Mouse (Mus musculus): ENCODE measurements around the gene Tnp2. TPM values are rescaled to one million over a fixed set of nuclear protein-coding genes. Genes with fewer than 3 reads are reported as not detected.

The Tnp2 gene
- polyA plus RNA-seq, 1 experiment from 2014 or later, result not detected

GRCm38 (mm10) chr16:10773543-10773942 is 14.9 kb downstream of the Tnp2 start:
- H3K4me3 ChIP-seq, result no peak overlapping the region

GRCm38 (mm10) chr16:10771769-10772510 is 16.5 kb downstream of the Tnp2 start:
- Histone ChIP-seq H3K27me3 (ENCODE audit: low read depth, poor library complexity, severe bottlenecking) (0 out of 2 replicates have a peak, but pooled peaks cover 6% of the 10 kb centered on the region), H3K4me1 (peaks cover 26% of the 10 kb centered on the region), H3K4me3 (no peak overlapping the region), H3K36me3 (no peaks in the 10 kb centered on the region), H3K27ac (no peak overlapping the region), H3K9me3 (replicated peaks) (no peaks in the 10 kb centered on the region)
- DNase-seq (ENCODE audit: low spot score), result no peak
- WGBS, result 42% methylated on average over 19 of the region's 19 CpGs

More at GRCm38 (mm10) chr16:10773543-10773942, 14.9 kb downstream of the Tnp2 start:
- no peak for DNase-seq (ENCODE audit: low spot score)
- Histone ChIP-seq H3K9me3 (replicated peaks) (no peaks in the 10 kb centered on the region), H3K27ac (no peak overlapping the region), H3K4me1 (peaks cover 28% of the 10 kb centered on the region), H3K36me3 (no peaks in the 10 kb centered on the region), H3K27me3 (ENCODE audit: low read depth, poor library complexity, severe bottlenecking) (0 out of 2 replicates have a peak, but pooled peaks cover 5% of the 10 kb centered on the region)
- 88% methylated on average over 8 of the region's 8 CpGs for WGBS

- H3K9me3 ChIP-seq (replicated peaks), result no peaks in the 10 kb centered on the region
- 44% methylated on average over 4 of the region's 4 CpGs for WGBS
- H3K36me3 ChIP-seq, result no peaks in the 10 kb centered on the region
- H3K4me1 ChIP-seq, result peaks cover 26% of the 10 kb centered on the region
- H3K27ac ChIP-seq, result no peak overlapping the region
- DNase-seq (ENCODE audit: low spot score), result no peak
- no peak overlapping the region for H3K4me3 ChIP-seq
- H3K27me3 ChIP-seq (ENCODE audit: low read depth, poor library complexity, severe bottlenecking), result 0 out of 2 replicates have a peak, but pooled peaks cover 6% of the 10 kb centered on the region
These were observed 17.7 kb downstream of the Tnp2 start for GRCm38 (mm10) chr16:10770531-10771325.

GRCm38 (mm10) chr16:10769661-10770060 is 18.8 kb downstream of the Tnp2 start:
- Histone ChIP-seq H3K36me3 (no peaks in the 10 kb centered on the region), H3K27ac (0 out of 2 replicates have a peak overlapping the region, but pooled peaks have one; percentile 2), H3K27me3 (ENCODE audit: low read depth, poor library complexity, severe bottlenecking) (0 out of 2 replicates have a peak, but pooled peaks cover 6% of the 10 kb centered on the region), H3K4me3 (no peak overlapping the region), H3K4me1 (peaks cover 26% of the 10 kb centered on the region), H3K9me3 (replicated peaks) (no peaks in the 10 kb centered on the region)
- DNase-seq (ENCODE audit: low spot score), result no peak
- WGBS, result 34% methylated on average over 2 of the region's 2 CpGs

- WGBS, result 55% methylated on average over 9 of the region's 9 CpGs
- DNase-seq (ENCODE audit: low spot score), result no peak
- H3K27me3 ChIP-seq (ENCODE audit: low read depth, poor library complexity, severe bottlenecking), result 0 out of 2 replicates have a peak, but pooled peaks cover 6% of the 10 kb centered on the region
- H3K9me3 ChIP-seq (replicated peaks), result no peaks in the 10 kb centered on the region
- no peaks in the 10 kb centered on the region for H3K36me3 ChIP-seq
- peaks cover 26% of the 10 kb centered on the region for H3K4me1 ChIP-seq
- no peak overlapping the region for H3K27ac ChIP-seq
- H3K4me3 ChIP-seq, result no peak overlapping the region
These were observed 19.6 kb downstream of the Tnp2 start for GRCm38 (mm10) chr16:10768821-10769220.

- DNase-seq (ENCODE audit: low spot score), result peak; percentile 70
- H3K27me3 ChIP-seq (ENCODE audit: low read depth, poor library complexity, severe bottlenecking), result 0 out of 2 replicates have a peak, but pooled peaks cover 6% of the 10 kb centered on the region
These were observed 21.3 kb downstream of the Tnp2 start for GRCm38 (mm10) chr16:10767158-10767557.

GRCm38 (mm10) chr16:10764323-10764722 is 24.1 kb downstream of the Tnp2 start:
- DNase-seq (ENCODE audit: low spot score), result no peak
- Histone ChIP-seq H3K27me3 (ENCODE audit: low read depth, poor library complexity, severe bottlenecking) (0 out of 2 replicates have a peak, but pooled peaks cover 6% of the 10 kb centered on the region), H3K36me3 (no peaks in the 10 kb centered on the region), H3K27ac (no peak overlapping the region), H3K9me3 (replicated peaks) (no peaks in the 10 kb centered on the region), H3K4me3 (no peak overlapping the region), H3K4me1 (peaks cover 25% of the 10 kb centered on the region)
- WGBS, result 79% methylated on average over 2 of the region's 2 CpGs

More at GRCm38 (mm10) chr16:10767158-10767557, 21.3 kb downstream of the Tnp2 start:
- no peak overlapping the region for H3K4me3 ChIP-seq
- 53% methylated on average over 4 of the region's 4 CpGs for WGBS
- no peaks in the 10 kb centered on the region for H3K9me3 ChIP-seq (replicated peaks)
- H3K4me1 ChIP-seq, result peaks cover 34% of the 10 kb centered on the region
- no peaks in the 10 kb centered on the region for H3K36me3 ChIP-seq
- no peak overlapping the region for H3K27ac ChIP-seq

GRCm38 (mm10) chr16:10763540-10764264 is 24.8 kb downstream of the Tnp2 start:
- WGBS, result 51% methylated on average over 6 of the region's 6 CpGs
- Histone ChIP-seq H3K27ac (no peak overlapping the region), H3K9me3 (replicated peaks) (no peaks in the 10 kb centered on the region), H3K36me3 (no peaks in the 10 kb centered on the region), H3K27me3 (ENCODE audit: low read depth, poor library complexity, severe bottlenecking) (0 out of 2 replicates have a peak, but pooled peaks cover 3% of the 10 kb centered on the region), H3K4me3 (no peak overlapping the region), H3K4me1 (peaks cover 19% of the 10 kb centered on the region)
- DNase-seq (ENCODE audit: low spot score), result no peak

- Histone ChIP-seq H3K36me3 (no peaks in the 10 kb centered on the region), H3K27ac (no peak overlapping the region), H3K4me1 (peaks cover 20% of the 10 kb centered on the region), H3K9me3 (replicated peaks) (no peaks in the 10 kb centered on the region), H3K27me3 (ENCODE audit: low read depth, poor library complexity, severe bottlenecking) (no peaks in the 10 kb centered on the region), H3K4me3 (no peak overlapping the region)
- WGBS, result 77% methylated on average over 5 of the region's 5 CpGs
- DNase-seq (ENCODE audit: low spot score), result no peak
These were observed 25.8 kb downstream of the Tnp2 start for GRCm38 (mm10) chr16:10762569-10763180.

GRCm38 (mm10) chr16:10761182-10761581 is 27.3 kb downstream of the Tnp2 start:
- Histone ChIP-seq H3K27ac (0 out of 2 replicates have a peak overlapping the region, but pooled peaks have one; percentile 36), H3K4me1 (peaks cover 20% of the 10 kb centered on the region), H3K36me3 (no peaks in the 10 kb centered on the region), H3K9me3 (replicated peaks) (no peaks in the 10 kb centered on the region), H3K27me3 (ENCODE audit: low read depth, poor library complexity, severe bottlenecking) (no peaks in the 10 kb centered on the region), H3K4me3 (no peak overlapping the region)
- WGBS, result 60% methylated on average over 8 of the region's 8 CpGs
- no peak for DNase-seq (ENCODE audit: low spot score)

- Histone ChIP-seq H3K27ac (no peak overlapping the region), H3K27me3 (ENCODE audit: low read depth, poor library complexity, severe bottlenecking) (no peaks in the 10 kb centered on the region), H3K36me3 (no peaks in the 10 kb centered on the region), H3K9me3 (replicated peaks) (no peaks in the 10 kb centered on the region), H3K4me3 (no peak overlapping the region), H3K4me1 (peaks cover 8% of the 10 kb centered on the region)
- no peak for DNase-seq (ENCODE audit: low spot score)
- WGBS, result 76% methylated on average over 6 of the region's 6 CpGs
These were observed 32.3 kb downstream of the Tnp2 start for GRCm38 (mm10) chr16:10756168-10756567.
